Mouse (Mus musculus) heart, adult 8-10 months (tissue): ENCODE measurements around the gene Ttc14. TPM values are rescaled to one million over a fixed set of nuclear protein-coding genes. Genes with fewer than 3 reads are reported as not detected.

Experiments used
- DNase-seq: peaks from one replicate; pipeline ENCODE4 v3.0.0; 2022; ENCODE audit warnings: low spot score
- total RNA-seq, 4 experiments: library from RNA; stranded (reverse); gene quantifications; 2 replicates each; pipeline ENCODE4 v1.2.4; 2022

Ttc14 gene
- 10 to 100 TPM; 11.3 to 17.9 (median 14.1) TPM for total RNA-seq

- DNase-seq = peak; percentile 98
These were observed at the start of gene Ttc14 for GRCm38 (mm10) chr3:33799617-33800512. Gene Ttc14, plus strand, starts transcription at chr3:33799832.

DNA sequence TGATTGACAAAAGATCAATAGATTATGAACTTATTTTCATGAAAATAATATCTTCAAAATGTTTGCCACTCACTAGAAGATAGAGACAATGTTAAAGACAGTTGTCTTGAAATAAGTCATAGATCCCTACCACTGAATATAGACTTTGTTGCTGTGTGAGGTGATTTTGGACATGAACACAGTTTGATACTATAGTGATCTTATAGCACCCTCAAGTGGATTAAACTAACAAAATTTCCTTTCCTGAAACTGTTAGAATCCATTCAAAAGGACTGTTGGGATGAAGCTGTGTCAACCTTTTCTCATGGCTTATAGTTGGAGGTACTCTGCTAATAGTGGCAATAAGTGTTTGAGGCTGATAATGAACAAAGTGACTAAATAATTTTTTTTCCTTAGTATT, 8.7 kb upstream of the Ttc14 start:
- DNase-seq = no peak

GRCm38 (mm10) chr3:33800513-33800820, 835 bp downstream of the Ttc14 start:
- no peak for DNase-seq

DNA sequence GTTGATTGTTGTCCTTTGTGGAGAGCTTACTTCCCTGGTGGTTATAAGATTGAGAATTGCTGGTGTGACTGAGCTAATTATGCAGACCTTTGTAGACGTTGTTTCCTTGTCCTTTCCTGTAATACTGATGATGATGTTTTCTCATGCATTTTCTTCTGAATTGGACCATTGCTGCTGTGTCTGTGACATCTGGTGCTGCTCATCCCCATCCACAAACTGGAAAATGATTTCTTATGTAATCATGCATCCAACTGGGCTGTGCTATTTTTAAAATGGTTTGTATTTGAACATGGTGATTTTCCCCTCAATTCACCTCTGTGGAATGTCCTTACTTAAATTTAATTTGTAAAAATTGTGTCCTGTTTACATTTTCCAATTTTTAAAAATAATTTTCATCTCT, 7.5 kb downstream of the Ttc14 start:
- no peak for DNase-seq

GRCm38 (mm10) chr3:33824135-33824946, 24.7 kb downstream of the Ttc14 start:
- DNase-seq = peak; percentile 19

GRCm38 (mm10) chr3:33832351-33832750, 32.7 kb downstream of the Ttc14 start:
- DNase-seq = no peak

DNA sequence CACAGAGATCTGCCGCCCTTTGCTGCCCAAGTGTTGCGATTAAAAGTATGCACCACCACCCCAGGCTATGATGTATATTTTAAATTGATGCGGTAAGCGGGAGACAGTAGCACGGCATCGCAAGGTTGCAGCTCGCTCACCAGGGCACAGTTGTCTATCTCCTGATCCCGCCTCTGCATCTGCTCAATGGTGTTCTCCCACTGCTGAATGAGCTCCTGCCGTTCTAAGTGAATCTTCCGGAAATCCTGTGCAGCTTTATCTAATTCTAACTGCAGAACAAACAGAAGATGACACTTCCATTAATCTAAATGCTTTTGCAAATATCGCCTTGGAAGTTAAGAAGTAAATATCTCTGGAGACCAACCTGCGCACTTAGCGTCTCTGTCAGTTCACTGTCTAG, 36.9 kb downstream of the Ttc14 start:
- no peak for DNase-seq

GRCm38 (mm10) chr3:33838877-33839276, 39.2 kb downstream of the Ttc14 start:
- no peak for DNase-seq

DNA sequence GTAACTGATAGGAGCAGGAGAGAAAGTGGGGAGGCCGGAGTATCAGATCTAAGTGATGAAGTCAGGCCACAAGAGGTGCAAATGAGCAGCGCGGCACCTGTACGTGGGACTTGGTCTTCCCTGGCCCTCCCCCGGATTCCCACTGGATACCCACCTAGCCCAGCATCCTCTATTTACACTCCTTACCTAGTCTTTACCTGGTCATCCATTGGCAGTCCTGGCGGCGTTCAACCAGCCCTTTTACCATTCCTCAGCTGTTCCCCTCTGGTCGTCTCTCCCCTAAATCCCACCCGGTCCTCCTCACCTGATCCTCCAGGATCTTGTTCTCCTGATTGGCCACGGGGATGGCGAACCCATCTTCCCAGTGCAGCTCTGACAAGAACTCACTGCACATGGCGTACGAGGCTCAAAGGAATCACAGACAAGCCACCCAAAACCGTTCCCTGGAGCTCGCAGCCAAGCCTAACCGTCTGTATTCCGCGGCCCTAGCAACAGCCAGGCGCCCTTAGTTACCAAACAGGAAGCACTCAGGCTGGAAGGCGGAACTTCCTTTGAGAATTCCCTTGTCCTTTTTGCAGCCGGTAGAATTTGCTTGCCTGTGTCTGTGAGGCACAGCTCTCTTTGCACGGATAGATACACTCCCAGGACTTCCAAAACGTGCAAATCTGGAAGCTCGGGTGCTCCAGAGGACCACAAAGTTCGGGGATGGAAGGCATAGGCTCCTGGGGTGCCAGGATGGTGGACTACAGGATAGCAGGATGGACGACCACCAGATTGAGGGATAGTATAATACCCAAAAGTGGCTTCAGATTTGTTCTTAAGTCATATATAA, 44.4 kb downstream of the Ttc14 start, which contains the start of gene Ccdc39:
Gene Ccdc39 (minus strand): TSS at position 510 of the 832 bp plus-strand sequence.
- DNase-seq = peak; percentile 76

GRCm38 (mm10) chr3:33846639-33847038, 47.0 kb downstream of the Ttc14 start:
- DNase-seq = no peak

- no peak for DNase-seq
These were observed 51.2 kb downstream of the Ttc14 start for GRCm38 (mm10) chr3:33850856-33851255.

DNA sequence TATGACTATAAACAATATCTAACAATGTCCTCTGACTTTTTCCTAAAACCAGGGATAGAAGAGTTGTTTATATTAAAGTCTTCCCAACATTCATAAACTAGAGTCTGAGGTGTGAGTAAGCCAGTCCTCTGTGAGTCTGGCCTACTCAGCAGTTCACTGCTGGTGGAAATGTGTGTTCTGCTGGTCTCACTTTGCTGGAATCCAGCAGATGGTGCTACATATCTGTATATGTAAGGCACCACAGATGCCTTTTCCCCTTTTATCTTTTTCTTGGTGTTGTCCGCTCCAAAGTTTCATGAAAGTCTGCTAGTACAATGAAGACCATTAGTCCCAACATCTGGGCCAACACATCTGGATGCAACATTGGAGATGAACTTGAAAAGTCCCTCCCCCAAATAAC, 53.4 kb downstream of the Ttc14 start:
- DNase-seq = no peak

GRCm38 (mm10) chr3:33858939-33859338, 59.3 kb downstream of the Ttc14 start:
- no peak for DNase-seq

DNA sequence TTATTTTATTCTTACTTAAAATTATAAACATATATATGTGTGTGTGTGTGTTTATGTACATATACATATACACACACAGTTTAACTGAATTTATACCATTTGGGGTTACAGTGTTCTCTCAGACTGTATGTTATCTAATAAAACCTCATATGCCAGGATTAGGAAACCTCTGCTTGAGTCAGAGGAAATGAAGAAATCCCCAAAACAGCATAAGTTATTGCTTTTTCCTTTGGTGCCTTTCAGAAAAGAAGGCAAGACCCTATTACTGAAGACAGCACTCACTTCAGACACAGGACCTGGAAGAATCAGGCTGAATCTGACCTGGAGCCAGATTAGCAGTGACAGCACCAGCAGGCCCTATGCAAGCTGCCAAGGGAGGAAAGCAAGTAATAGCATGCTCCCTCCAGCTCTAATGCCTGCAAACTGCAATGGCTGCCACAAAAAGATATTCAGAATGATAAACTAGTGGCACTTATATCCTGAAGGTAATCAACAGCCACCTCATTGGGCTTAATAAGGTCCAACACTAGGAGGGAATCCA, 64.4 kb downstream of the Ttc14 start:
- DNase-seq = no peak

Other genes with a start within 250 kb of the Ttc14 start
- under 1 TPM in 2 of 4 experiments, not detected in 2; 0.16 TPM for gene Ccdc39, start 44.5 kb downstream of the Ttc14 start, total RNA-seq
- gene Fxr1, start 220.1 kb downstream of the Ttc14 start, total RNA-seq = 100 to 1,000 TPM; 186 to 210 (median 200) TPM